Mouse (Mus musculus) C2C12 (cell line): ENCODE measurements around the gene A1cf. TPM values are rescaled to one million over a fixed set of nuclear protein-coding genes. Genes with fewer than 3 reads are reported as not detected.

ENCODE experiments used
- H3K27me3 ChIP-seq: one replicate; pipeline ENCODE4 v1.6.1; 2011; ENCODE audit not compliant: control insufficient read depth, insufficient read depth, insufficient read length
- H3K36me3 ChIP-seq: one replicate; pipeline ENCODE4 v1.6.1; 2011; ENCODE audit not compliant: control insufficient read depth, insufficient read depth
- H3K4me3 ChIP-seq: one replicate; pipeline ENCODE4 v1.5.1; 2011; ENCODE audit warnings: mild to moderate bottlenecking, control low read depth; ENCODE audit not compliant: poor library complexity, insufficient read depth, severe bottlenecking
- H3K79me2 ChIP-seq: one replicate; pipeline ENCODE4 v1.6.1; 2011; ENCODE audit not compliant: control insufficient read depth, insufficient read depth
- H3K79me3 ChIP-seq: one replicate; pipeline ENCODE4 v1.6.1; 2011; ENCODE audit warnings: low read depth, control low read depth
- H3ac ChIP-seq: one replicate; pipeline ENCODE3; 2011; ENCODE audit warnings: low read depth; ENCODE audit not compliant: control insufficient read depth, insufficient read length
- CEBPB ChIP-seq: IDR thresholded peaks from one replicate; pipeline ENCODE4 v1.6.1; 2011; ENCODE audit warnings: low read depth, mild to moderate bottlenecking, control low read depth, moderate library complexity
- CTCF ChIP-seq: IDR thresholded peaks from one replicate; pipeline ENCODE4 v1.5.1; 2011; ENCODE audit not compliant: control insufficient read depth, insufficient read depth, insufficient read length
- FOSL1 ChIP-seq: IDR thresholded peaks from one replicate; pipeline ENCODE4 v1.8.0; 2011; ENCODE audit warnings: mild to moderate bottlenecking, low read length; ENCODE audit not compliant: poor library complexity, insufficient read depth, severe bottlenecking
- MAX ChIP-seq: IDR thresholded peaks from one replicate; pipeline ENCODE4 v1.6.1; 2011; ENCODE audit warnings: mild to moderate bottlenecking, control low read depth
- MYOD1 ChIP-seq: IDR thresholded peaks from one replicate; pipeline ENCODE4 v1.6.1; 2011; ENCODE audit warnings: low read depth; ENCODE audit not compliant: control insufficient read depth, insufficient read length
- MYOG ChIP-seq: IDR thresholded peaks from one replicate; pipeline ENCODE4 v1.6.1; 2011; ENCODE audit not compliant: control insufficient read depth, insufficient read length; ENCODE audit errors: extremely low read depth
- USF1 ChIP-seq: IDR thresholded peaks from one replicate; pipeline ENCODE4 v1.6.1; 2011; ENCODE audit warnings: low read depth, mild to moderate bottlenecking, control low read depth, moderate library complexity
- polyA plus RNA-seq: library from polyadenylated mRNA; unstranded; fragments of >200 nt; fragmentation: generic; extraction: Trizol; gene quantifications from one replicate; pipeline ENCODE4 v1.2.1, GENCODE M21; 2012; ENCODE audit warnings: missing spikeins

Gene A1cf
- polyA plus RNA-seq, 1 experiment: not detected

- H3K36me3 ChIP-seq: no peaks in the 10 kb centered on the region
- peaks cover 10% of the 10 kb centered on the region for H3K27me3 ChIP-seq
- no peak for TF ChIP-seq CEBPB
- TF ChIP-seq MYOG: no peak
- no peak for TF ChIP-seq MYOD1
- no peak for TF ChIP-seq CTCF
- TF ChIP-seq USF1: no peak
- no peak for TF ChIP-seq MAX
- TF ChIP-seq FOSL1: no peak
- no peaks in the 10 kb centered on the region for H3K79me3 ChIP-seq
- no peak overlapping the region for H3ac ChIP-seq
- no peak overlapping the region for H3K4me3 ChIP-seq
- no peaks in the 10 kb centered on the region for H3K79me2 ChIP-seq
Observed at GRCm38 (mm10) chr19:31920357-31920756, 51.8 kb downstream of the A1cf start.

- no peaks in the 10 kb centered on the region for H3K36me3 ChIP-seq
- no peaks in the 10 kb centered on the region for H3K79me3 ChIP-seq
- H3K4me3 ChIP-seq: no peak overlapping the region
- H3K27me3 ChIP-seq: peaks cover 10% of the 10 kb centered on the region
- no peak overlapping the region for H3ac ChIP-seq
- no peaks in the 10 kb centered on the region for H3K79me2 ChIP-seq
- TF ChIP-seq FOSL1: no peak
- no peak for TF ChIP-seq MAX
- no peak for TF ChIP-seq USF1
- no peak for TF ChIP-seq CTCF
- no peak for TF ChIP-seq MYOD1
- no peak for TF ChIP-seq MYOG
- no peak for TF ChIP-seq CEBPB
Observed at GRCm38 (mm10) chr19:31921852-31922251, 53.3 kb downstream of the A1cf start.

- no peak for TF ChIP-seq CEBPB
- no peak for TF ChIP-seq MYOG
- TF ChIP-seq FOSL1: no peak
- no peak for TF ChIP-seq MYOD1
- no peak for TF ChIP-seq CTCF
- no peak for TF ChIP-seq MAX
- no peak for TF ChIP-seq USF1
- Histone ChIP-seq H3K4me3 (no peak overlapping the region), H3K27me3 (peaks cover 7% of the 10 kb centered on the region), H3K79me2 (no peaks in the 10 kb centered on the region), H3K79me3 (no peaks in the 10 kb centered on the region), H3ac (no peak overlapping the region), H3K36me3 (no peaks in the 10 kb centered on the region)
Observed at GRCm38 (mm10) chr19:31923615-31924352, 55.2 kb downstream of the A1cf start.

GRCm38 (mm10) chr19:31950793-31951489 lies 82.4 kb downstream of the A1cf start:
- Histone ChIP-seq H3K79me3 (no peaks in the 10 kb centered on the region), H3K36me3 (no peaks in the 10 kb centered on the region), H3K79me2 (no peaks in the 10 kb centered on the region), H3ac (no peak overlapping the region), H3K27me3 (peaks cover 4% of the 10 kb centered on the region), H3K4me3 (no peak overlapping the region)
- TF ChIP-seq CEBPB: no peak
- no peak for TF ChIP-seq MYOD1
- no peak for TF ChIP-seq USF1
- no peak for TF ChIP-seq MAX
- TF ChIP-seq MYOG: no peak

- H3K36me3 ChIP-seq: no peaks in the 10 kb centered on the region
- no peaks in the 10 kb centered on the region for H3K79me3 ChIP-seq
- TF ChIP-seq CTCF: no peak
- TF ChIP-seq FOSL1: no peak
- no peak for TF ChIP-seq CEBPB
- no peak for TF ChIP-seq USF1
- TF ChIP-seq MAX: no peak
- TF ChIP-seq MYOD1: no peak
- TF ChIP-seq MYOG: no peak
- no peak overlapping the region for H3ac ChIP-seq
- H3K4me3 ChIP-seq: no peak overlapping the region
- peaks cover 4% of the 10 kb centered on the region for H3K27me3 ChIP-seq
- no peaks in the 10 kb centered on the region for H3K79me2 ChIP-seq
Observed at GRCm38 (mm10) chr19:31953799-31954198, 85.2 kb downstream of the A1cf start.
